Mouse (Mus musculus) lung, postnatal 0 days (tissue): ENCODE results near the gene Rad51b.
A peak's percentile ranks its signal among the peaks of the same experiment; 100 is the strongest.

Experiments
- CTCF ChIP-seq: IDR thresholded peaks from 2 replicates; pipeline ENCODE4 v1.5.1; 2016; ENCODE audit warnings: antibody characterized with exemption, mild to moderate bottlenecking
- EP300 ChIP-seq: IDR thresholded peaks from 2 replicates; pipeline ENCODE4 v1.6.1; 2016; ENCODE audit warnings: antibody characterized with exemption, mild to moderate bottlenecking, control low read depth

DNA sequence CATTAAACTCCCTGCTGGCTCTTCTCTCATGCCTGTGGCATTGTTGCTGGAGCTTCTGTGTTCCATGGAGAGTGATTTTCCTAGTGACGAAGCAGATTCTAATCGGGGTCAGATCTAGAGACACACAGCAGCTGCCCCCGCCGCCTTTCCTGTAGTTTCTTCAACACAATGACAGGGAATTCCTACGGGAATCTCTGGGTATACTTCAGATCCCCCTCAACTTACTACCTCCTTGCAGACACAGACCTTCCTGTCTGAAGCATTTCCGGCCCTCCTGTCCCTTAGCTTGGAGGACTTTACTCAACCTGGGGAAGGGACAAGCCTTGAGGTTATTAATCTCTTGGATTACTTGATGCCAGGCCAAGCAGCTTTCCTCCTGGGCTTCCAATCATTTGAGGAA is 499.2 kb downstream of the Rad51b start:
- TF ChIP-seq CTCF (no peak), EP300 (peak; percentile 84)
